Mouse (Mus musculus): ENCODE data around the gene Rgs6. TPM values are rescaled to one million over a fixed set of nuclear protein-coding genes. Genes with fewer than 3 reads are reported as not detected.

Rgs6 gene
- total RNA-seq, 1 experiment from 2014 or later, result not detected

- ATAC-seq (ENCODE audit: extremely low read depth, insufficient number of reproducible peaks, low FRiP score, poor library complexity, severe bottlenecking), result no peak
These were observed 591.8 kb downstream of the Rgs6 start for GRCm38 (mm10) chr12:83179860-83180259.

GRCm38 (mm10) chr12:83180561-83180960 is 592.5 kb downstream of the Rgs6 start:
- no peak for ATAC-seq (ENCODE audit: extremely low read depth, insufficient number of reproducible peaks, low FRiP score, poor library complexity, severe bottlenecking)

GRCm38 (mm10) chr12:83201674-83202073 is 613.6 kb downstream of the Rgs6 start:
- ATAC-seq (ENCODE audit: extremely low read depth, insufficient number of reproducible peaks, low FRiP score, poor library complexity, severe bottlenecking), result no peak

- no peak for ATAC-seq (ENCODE audit: extremely low read depth, insufficient number of reproducible peaks, low FRiP score, poor library complexity, severe bottlenecking)
These were observed 616.3 kb downstream of the Rgs6 start for GRCm38 (mm10) chr12:83204361-83204760.

- ATAC-seq (ENCODE audit: extremely low read depth, insufficient number of reproducible peaks, low FRiP score, poor library complexity, severe bottlenecking), result no peak
These were observed 618.8 kb downstream of the Rgs6 start for GRCm38 (mm10) chr12:83206866-83207265.

GRCm38 (mm10) chr12:83207481-83207880 is 619.4 kb downstream of the Rgs6 start:
- no peak for ATAC-seq (ENCODE audit: extremely low read depth, insufficient number of reproducible peaks, low FRiP score, poor library complexity, severe bottlenecking)

GRCm38 (mm10) chr12:83208011-83208410 is 619.9 kb downstream of the Rgs6 start:
- ATAC-seq (ENCODE audit: extremely low read depth, insufficient number of reproducible peaks, low FRiP score, poor library complexity, severe bottlenecking), result no peak

GRCm38 (mm10) chr12:83208841-83209240 is 620.7 kb downstream of the Rgs6 start:
- ATAC-seq (ENCODE audit: extremely low read depth, insufficient number of reproducible peaks, low FRiP score, poor library complexity, severe bottlenecking), result no peak

GRCm38 (mm10) chr12:83209461-83209860 is 621.4 kb downstream of the Rgs6 start:
- no peak for ATAC-seq (ENCODE audit: extremely low read depth, insufficient number of reproducible peaks, low FRiP score, poor library complexity, severe bottlenecking)

GRCm38 (mm10) chr12:83210294-83210693 is 622.2 kb downstream of the Rgs6 start:
- ATAC-seq (ENCODE audit: extremely low read depth, insufficient number of reproducible peaks, low FRiP score, poor library complexity, severe bottlenecking), result no peak

GRCm38 (mm10) chr12:83210735-83211134 is 622.6 kb downstream of the Rgs6 start:
- no peak for ATAC-seq (ENCODE audit: extremely low read depth, insufficient number of reproducible peaks, low FRiP score, poor library complexity, severe bottlenecking)

- ATAC-seq (ENCODE audit: extremely low read depth, insufficient number of reproducible peaks, low FRiP score, poor library complexity, severe bottlenecking), result no peak
These were observed 623.2 kb downstream of the Rgs6 start for GRCm38 (mm10) chr12:83211146-83211822.
